Mouse (Mus musculus) lung, adult 2 months (tissue): ENCODE data around the gene Arf5.

Experiments used
- CTCF ChIP-seq: fragments of 200-500 bp; IDR thresholded peaks from 2 replicates; pipeline ENCODE4 v1.5.1; 2011; ENCODE audit warnings: mild to moderate bottlenecking, low read length, control low read depth; ENCODE audit not compliant: insufficient read depth
- POLR2A ChIP-seq: fragments of 200-500 bp; IDR thresholded peaks from 2 replicates; pipeline ENCODE4 v1.6.1; 2011; ENCODE audit warnings: low read depth, mild to moderate bottlenecking, control low read depth, low read length, borderline replicate concordance; ENCODE audit errors: extremely low read depth

DNA sequence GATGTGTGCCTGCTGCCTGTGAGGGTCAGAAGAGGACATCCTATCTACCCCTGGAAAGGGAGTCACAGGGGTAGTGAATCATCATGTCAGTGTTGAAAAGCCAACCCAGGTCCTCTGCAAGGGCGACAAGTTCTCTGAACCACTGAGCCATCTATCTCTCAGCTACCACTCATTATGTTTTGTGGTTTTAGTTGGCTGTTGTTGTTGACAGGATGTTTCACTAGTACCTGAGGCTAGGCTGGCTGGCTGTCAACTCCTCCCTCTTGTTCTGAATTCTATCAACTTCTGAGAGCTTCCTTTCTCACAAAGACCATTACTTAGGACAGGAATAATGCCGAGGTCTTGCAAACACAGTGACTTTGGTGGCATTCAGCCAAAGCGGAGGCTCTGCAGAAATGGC, 38.2 kb upstream of the Arf5 start:
- no peak for TF ChIP-seq CTCF
- TF ChIP-seq POLR2A = no peak
